Mouse (Mus musculus) lung, postnatal 14 days (tissue): ENCODE data around the gene Mrm3.

Experiments used
- DNase-seq: peaks from one replicate; pipeline ENCODE4 v3.0.0; 2021

The Mrm3 gene

DNA sequence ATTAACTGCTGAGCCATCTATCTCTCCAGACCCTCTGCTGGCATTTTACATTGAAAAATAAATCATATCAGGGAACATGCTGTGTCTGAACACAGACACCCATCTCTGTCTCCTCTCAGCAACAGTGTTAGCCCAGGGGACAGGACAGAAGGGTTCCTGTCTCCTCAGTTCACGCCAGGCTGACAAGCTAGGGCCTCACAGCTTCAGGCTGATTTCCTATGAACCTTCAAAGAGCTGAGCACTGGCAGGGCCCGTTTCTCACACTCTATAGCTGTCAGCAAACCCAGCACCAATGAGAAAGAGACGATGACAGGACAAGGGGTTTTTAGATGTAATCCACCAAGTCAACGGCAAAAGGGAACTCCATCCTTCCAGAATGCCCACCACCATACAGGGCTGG lies 48.4 kb downstream of the Mrm3 start:
- DNase-seq: no peak

DNA sequence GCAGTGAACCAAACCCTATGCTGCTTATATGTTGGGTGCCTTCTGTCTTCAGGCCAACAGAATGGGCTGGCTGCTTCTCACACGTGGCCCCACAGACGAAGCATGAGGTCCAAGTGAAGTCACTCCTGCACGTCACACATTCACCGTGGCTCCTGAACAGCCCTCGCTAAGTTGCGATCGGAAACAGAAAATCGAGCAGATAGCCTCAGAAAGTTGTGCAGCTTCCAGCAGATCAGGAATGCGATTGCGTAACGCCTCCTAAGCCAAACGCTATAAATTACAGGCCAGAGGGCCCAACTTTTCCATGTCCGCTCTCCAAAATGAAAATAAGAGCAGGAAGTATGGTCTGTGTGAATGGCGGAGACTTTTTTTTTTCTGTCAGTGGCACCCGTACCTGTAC lies 48.9 kb downstream of the Mrm3 start:
- DNase-seq: peak; percentile 59

- peak; percentile 46 for DNase-seq
Measured at GRCm38 (mm10) chr11:76292831-76293230, 49.3 kb downstream of the Mrm3 start.

DNA sequence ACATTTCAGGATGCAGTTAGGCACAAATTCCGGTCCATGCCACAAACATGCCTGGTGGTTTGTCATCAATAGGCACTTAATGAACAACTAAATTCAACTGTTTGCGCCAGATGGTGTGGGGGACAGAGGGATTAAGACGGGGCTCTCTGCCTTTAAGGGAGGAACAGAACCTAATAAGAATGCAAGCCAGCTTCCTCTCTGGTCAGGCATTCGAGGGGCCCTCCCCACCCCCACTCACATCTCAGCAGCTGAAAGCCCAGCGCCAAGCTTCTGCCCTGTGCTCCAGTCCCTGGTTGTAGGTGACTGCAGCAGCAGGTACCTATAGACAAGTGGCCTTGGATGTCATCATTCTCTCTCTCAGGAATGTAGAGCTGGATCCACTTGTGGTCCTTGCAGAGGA lies 50.6 kb downstream of the Mrm3 start:
- no peak for DNase-seq

- DNase-seq: no peak
Measured at GRCm38 (mm10) chr11:76294836-76295235, 51.3 kb downstream of the Mrm3 start.

GRCm38 (mm10) chr11:76297252-76297651 lies 53.7 kb downstream of the Mrm3 start:
- DNase-seq: no peak

DNA sequence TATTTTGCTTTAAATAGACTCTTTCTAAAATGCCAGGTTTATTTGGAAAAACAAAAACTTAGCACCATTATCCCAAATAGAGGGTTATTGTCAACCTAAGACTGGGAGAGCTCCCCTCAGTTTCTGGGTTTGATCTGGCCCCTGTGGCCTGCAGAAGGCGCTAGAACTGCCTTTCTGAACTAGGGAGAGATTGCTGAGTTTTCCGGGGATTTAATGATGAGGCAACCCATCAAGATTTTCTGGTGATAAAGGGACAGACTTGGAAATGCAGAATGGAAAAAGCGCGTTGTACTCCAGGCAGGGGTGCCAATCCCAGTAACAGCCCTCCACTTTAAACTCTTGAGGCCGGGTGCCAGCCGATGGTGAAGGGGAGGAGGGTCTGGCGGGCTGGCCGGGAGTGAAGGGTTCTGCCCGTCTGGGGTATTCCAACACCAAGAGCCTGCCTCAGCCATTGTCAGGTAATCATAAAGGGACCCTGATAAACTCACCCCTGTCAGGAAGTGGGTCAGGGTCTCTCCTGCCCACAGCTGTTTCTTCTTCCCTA lies 55.0 kb downstream of the Mrm3 start:
- DNase-seq: no peak
